Mouse (Mus musculus): Measurements from ENCODE around the gene Stmn3. TPM values are rescaled to one million over a fixed set of nuclear protein-coding genes. Genes with fewer than 3 reads are reported as not detected.
"Not testable (repeated sequence)": the region's sequence is repeated elsewhere in the genome, so short reads cannot be mapped to it uniquely, and the experiment has no call there.

The Stmn3 gene
- polyA plus RNA-seq, 1 experiment: 777 TPM

DNA sequence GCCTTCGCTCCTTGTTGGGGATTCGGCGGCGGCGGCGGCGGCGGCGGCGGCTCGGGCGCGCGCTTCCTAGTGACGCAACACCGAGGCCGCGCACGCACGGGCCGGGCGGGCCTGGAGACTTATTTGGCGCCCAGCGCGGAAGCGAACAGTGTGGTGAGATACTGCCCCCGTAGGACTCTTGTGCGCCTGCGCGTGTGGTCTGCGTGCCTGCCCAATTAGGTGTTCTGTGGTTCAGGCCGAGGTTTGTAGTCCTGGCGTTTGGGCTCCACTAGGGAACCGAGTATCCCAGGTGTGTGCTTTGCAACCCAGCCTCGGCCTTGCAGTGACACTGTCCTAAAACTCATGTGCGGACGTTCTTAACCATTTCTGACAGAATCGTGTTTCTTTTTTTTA is 26.3 kb downstream of the Stmn3 start, which contains the start of gene Gmeb2:
TSS of gene Gmeb2 (minus strand) at position 78 of the 393 bp plus-strand sequence.
- Histone ChIP-seq H3K27ac (ENCODE audit: insufficient read depth, low read length) (peak within 1 kb of the TSS; percentile 94), H3K4me3 (ENCODE audit: insufficient read depth, low read length) (peak within 1 kb of the TSS; percentile 63)
- H3K4me1 ChIP-seq (ENCODE audit: control insufficient read depth, insufficient read depth, low read length): not testable (repeated sequence)
- TF ChIP-seq POLR2A (IDR thresholded peaks at IDR 0.05; ENCODE audit: extremely low read depth, insufficient read depth, low read length): peak; percentile 73; the same call in 1 of the 2 replicates

- TF ChIP-seq POLR2A (IDR thresholded peaks at IDR 0.05; ENCODE audit: extremely low read depth, insufficient read depth, low read length) (0 out of 2 replicates have a peak, but pooled peaks have one; percentile 23), CTCF (IDR thresholded peaks at IDR 0.05; ENCODE audit: extremely low read depth, insufficient read depth, low read length) (no peak)
- peak overlapping the region; percentile 94 for H3K27ac ChIP-seq (ENCODE audit: insufficient read depth, low read length)
- H3K4me1 ChIP-seq (ENCODE audit: control insufficient read depth, insufficient read depth, low read length): peaks cover 6% of the 10 kb centered on the region; the same call in 1 of the 2 replicates
- H3K4me3 ChIP-seq (ENCODE audit: insufficient read depth, low read length): peak overlapping the region; percentile 63
Measured at GRCm38 (mm10) chr2:181287338-181287957, 26.9 kb downstream of the Stmn3 start.

DNA sequence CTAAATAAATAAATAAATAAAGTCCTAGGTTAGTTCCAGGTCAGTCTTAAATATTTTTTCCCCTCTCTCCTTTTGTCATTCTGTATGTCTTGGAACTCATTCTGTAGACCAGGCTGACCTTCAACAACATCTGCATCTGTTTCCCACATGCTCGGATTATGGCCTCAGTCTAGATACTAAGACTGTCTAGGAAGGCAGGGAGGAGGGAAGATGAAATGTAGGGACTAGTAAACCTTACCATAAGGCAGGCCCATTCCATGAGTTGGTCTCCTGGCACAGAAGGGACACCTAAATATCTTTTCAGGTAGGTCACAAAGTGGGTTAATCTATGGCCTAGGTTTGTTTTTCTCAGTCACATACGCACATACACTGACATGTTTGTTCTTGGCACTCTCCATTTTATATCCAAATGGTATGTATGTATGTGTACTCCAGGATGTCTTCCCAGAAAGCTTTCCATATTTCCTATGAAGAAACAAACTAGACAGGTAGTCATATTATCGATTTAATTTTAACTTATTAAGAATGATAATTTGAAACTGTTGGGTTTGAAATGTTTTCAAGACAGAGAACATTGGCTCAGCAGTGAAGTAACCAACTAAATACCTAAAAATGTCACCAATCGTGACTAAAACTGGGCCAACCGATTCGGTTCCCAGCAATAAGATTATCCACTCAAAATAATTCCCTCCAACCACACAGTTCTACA is 27.5 kb downstream of the Stmn3 start:
- TF ChIP-seq CTCF (IDR thresholded peaks at IDR 0.05; ENCODE audit: extremely low read depth, insufficient read depth, low read length): no peak
- TF ChIP-seq POLR2A (IDR thresholded peaks at IDR 0.05; ENCODE audit: extremely low read depth, insufficient read depth, low read length): no peak
- Histone ChIP-seq H3K4me1 (ENCODE audit: control insufficient read depth, insufficient read depth, low read length) (peaks cover 6% of the 10 kb centered on the region; the same call in 1 of the 2 replicates), H3K27ac (ENCODE audit: insufficient read depth, low read length) (peak overlapping the region; percentile 94), H3K4me3 (ENCODE audit: insufficient read depth, low read length) (peak overlapping the region; percentile 63)

GRCm38 (mm10) chr2:181279968-181280367 is 34.3 kb downstream of the Stmn3 start:
- Histone ChIP-seq H3K4me1 (ENCODE audit: control insufficient read depth, insufficient read depth, low read length) (no peaks in the 10 kb centered on the region), H3K4me3 (ENCODE audit: insufficient read depth, low read length) (no peak overlapping the region), H3K27ac (ENCODE audit: insufficient read depth, low read length) (no peak overlapping the region)
- TF ChIP-seq POLR2A (IDR thresholded peaks at IDR 0.05; ENCODE audit: extremely low read depth, insufficient read depth, low read length) (no peak), CTCF (IDR thresholded peaks at IDR 0.05; ENCODE audit: extremely low read depth, insufficient read depth, low read length) (no peak)

DNA sequence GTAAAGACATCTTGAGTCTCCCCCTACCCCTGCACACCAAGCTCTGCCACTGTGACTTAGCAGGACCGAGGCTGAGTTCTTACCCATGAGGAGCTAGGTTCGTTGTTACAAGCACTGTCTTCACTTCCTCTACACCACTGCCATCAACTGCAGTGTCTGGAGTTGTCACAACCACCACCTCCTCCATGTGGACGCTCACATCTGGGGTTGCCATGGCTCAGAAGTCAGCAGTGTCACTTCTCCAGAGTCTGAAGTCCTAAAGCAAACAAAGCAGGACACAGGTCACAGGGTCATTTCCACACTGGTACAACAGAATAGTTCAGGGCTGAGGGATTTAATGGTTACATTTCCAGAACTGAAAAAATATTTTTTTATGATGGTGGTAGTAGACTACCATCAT is 36.4 kb downstream of the Stmn3 start:
- Histone ChIP-seq H3K4me1 (ENCODE audit: control insufficient read depth, insufficient read depth, low read length) (no peaks in the 10 kb centered on the region), H3K4me3 (ENCODE audit: insufficient read depth, low read length) (no peak overlapping the region), H3K27ac (ENCODE audit: insufficient read depth, low read length) (no peak overlapping the region)
- TF ChIP-seq POLR2A (IDR thresholded peaks at IDR 0.05; ENCODE audit: extremely low read depth, insufficient read depth, low read length): no peak
- TF ChIP-seq CTCF (IDR thresholded peaks at IDR 0.05; ENCODE audit: extremely low read depth, insufficient read depth, low read length): no peak

DNA sequence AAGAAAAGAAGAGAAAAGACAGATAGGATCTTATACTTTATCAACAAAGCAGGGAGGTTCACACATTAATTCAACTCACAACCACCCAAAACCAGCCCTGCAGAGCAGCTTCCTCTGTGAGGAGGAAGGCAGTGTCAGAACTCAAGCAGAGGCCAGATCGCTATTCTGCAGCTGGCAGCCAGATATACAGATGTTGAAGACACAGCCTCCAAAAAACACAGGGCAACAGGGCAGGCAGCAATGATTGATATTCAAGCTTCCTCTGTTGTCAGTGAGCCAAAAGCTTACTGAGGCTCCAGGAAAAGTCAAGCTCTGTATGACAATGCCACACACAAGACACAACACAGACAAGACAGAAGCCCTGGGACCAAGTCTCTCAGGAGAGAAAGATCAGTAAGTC is 37.5 kb downstream of the Stmn3 start:
- TF ChIP-seq CTCF (IDR thresholded peaks at IDR 0.05; ENCODE audit: extremely low read depth, insufficient read depth, low read length) (no peak), POLR2A (IDR thresholded peaks at IDR 0.05; ENCODE audit: extremely low read depth, insufficient read depth, low read length) (no peak)
- Histone ChIP-seq H3K4me3 (ENCODE audit: insufficient read depth, low read length) (no peak overlapping the region), H3K27ac (ENCODE audit: insufficient read depth, low read length) (no peak overlapping the region), H3K4me1 (ENCODE audit: control insufficient read depth, insufficient read depth, low read length) (no peaks in the 10 kb centered on the region)

DNA sequence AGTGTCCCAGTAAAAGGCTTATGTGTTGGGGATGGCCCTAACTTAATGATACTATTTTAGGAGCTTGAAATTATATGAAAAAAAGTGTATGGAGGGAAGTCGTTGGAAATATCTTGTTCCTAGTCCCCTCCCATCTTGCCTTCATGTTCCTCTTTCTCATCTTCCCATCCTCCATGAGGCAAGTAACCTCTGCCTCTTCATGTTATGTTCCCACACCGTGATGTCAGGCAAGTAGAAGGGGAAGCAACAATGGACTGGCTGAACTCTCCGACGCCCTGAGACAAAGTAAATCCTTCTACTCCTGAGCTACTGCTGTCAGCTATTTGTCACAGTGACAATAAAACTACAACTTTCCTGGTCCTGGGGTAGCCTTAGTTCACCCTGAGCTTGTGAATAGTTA is 39.7 kb downstream of the Stmn3 start:
- Histone ChIP-seq H3K4me1 (ENCODE audit: control insufficient read depth, insufficient read depth, low read length) (no peaks in the 10 kb centered on the region), H3K27ac (ENCODE audit: insufficient read depth, low read length) (no peak overlapping the region), H3K4me3 (ENCODE audit: insufficient read depth, low read length) (no peak overlapping the region)
- TF ChIP-seq POLR2A (IDR thresholded peaks at IDR 0.05; ENCODE audit: extremely low read depth, insufficient read depth, low read length) (no peak), CTCF (IDR thresholded peaks at IDR 0.05; ENCODE audit: extremely low read depth, insufficient read depth, low read length) (no peak)

DNA sequence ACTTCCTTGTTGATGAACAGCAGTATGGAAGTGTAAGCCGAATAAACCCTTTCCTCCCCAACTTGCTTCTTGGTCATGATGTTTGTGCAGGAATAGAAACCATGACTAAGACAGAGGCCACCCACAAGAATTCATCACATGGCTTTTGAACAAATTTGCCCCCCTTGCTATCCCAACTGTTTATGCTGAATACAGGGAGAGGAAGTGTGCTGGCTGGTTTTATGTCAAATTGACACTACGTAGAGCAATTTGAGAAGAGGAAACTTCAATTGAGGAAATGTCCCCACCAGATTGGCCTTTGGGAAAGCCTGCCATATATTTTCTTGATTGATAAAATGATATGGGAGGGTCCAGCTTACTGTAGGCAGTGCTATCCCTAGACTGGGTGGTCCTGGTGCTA is 40.5 kb downstream of the Stmn3 start:
- Histone ChIP-seq H3K27ac (ENCODE audit: insufficient read depth, low read length) (no peak overlapping the region), H3K4me3 (ENCODE audit: insufficient read depth, low read length) (no peak overlapping the region), H3K4me1 (ENCODE audit: control insufficient read depth, insufficient read depth, low read length) (no peaks in the 10 kb centered on the region)
- TF ChIP-seq POLR2A (IDR thresholded peaks at IDR 0.05; ENCODE audit: extremely low read depth, insufficient read depth, low read length) (no peak), CTCF (IDR thresholded peaks at IDR 0.05; ENCODE audit: extremely low read depth, insufficient read depth, low read length) (no peak)

GRCm38 (mm10) chr2:181272092-181272491 is 42.2 kb downstream of the Stmn3 start:
- TF ChIP-seq CTCF (IDR thresholded peaks at IDR 0.05; ENCODE audit: extremely low read depth, insufficient read depth, low read length): no peak
- TF ChIP-seq POLR2A (IDR thresholded peaks at IDR 0.05; ENCODE audit: extremely low read depth, insufficient read depth, low read length): no peak
- no peak overlapping the region; the same call in 1 of the 2 replicates for H3K27ac ChIP-seq (ENCODE audit: insufficient read depth, low read length)
- H3K4me3 ChIP-seq (ENCODE audit: insufficient read depth, low read length): no peak overlapping the region

DNA sequence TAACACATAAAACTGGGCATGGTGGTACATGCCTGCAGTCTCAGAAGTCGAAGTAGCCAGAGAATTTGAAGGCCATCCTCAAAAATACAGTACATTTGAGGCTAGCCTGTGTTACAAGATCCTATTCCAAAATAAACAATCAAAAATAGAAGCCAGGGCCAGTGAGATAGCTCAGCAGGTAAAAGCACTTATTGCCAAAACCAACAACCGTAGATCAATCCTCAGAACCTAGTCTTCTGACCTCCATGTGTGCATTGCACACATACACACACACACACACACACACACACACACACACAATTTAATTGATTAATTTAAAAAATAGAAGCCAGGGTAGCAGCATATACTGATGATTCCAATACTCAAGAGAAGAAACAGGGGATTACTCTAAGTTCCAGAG is 47.5 kb downstream of the Stmn3 start:
- TF ChIP-seq POLR2A (IDR thresholded peaks at IDR 0.05; ENCODE audit: extremely low read depth, insufficient read depth, low read length): no peak
- TF ChIP-seq CTCF (IDR thresholded peaks at IDR 0.05; ENCODE audit: extremely low read depth, insufficient read depth, low read length): no peak
- no peak overlapping the region for H3K27ac ChIP-seq (ENCODE audit: insufficient read depth, low read length)
- H3K4me1 ChIP-seq (ENCODE audit: control insufficient read depth, insufficient read depth, low read length): no peaks in the 10 kb centered on the region
- H3K4me3 ChIP-seq (ENCODE audit: insufficient read depth, low read length): no peak overlapping the region

More at GRCm38 (mm10) chr2:181272092-181272491, 42.2 kb downstream of the Stmn3 start:
- no peaks in the 10 kb centered on the region for H3K4me1 ChIP-seq (ENCODE audit: control insufficient read depth, insufficient read depth, low read length)

Other genes starting within 250 kb of the Stmn3 start
- gene Kcnq2, start 179.2 kb downstream of the Stmn3 start, polyA plus RNA-seq (2012; rRNA removed): 171 and 180 TPM in 2 replicates
- gene Eef1a2, start 157.5 kb downstream of the Stmn3 start, polyA plus RNA-seq (2012; rRNA removed): 1,125 and 1,195 TPM in 2 replicates
- gene Ppdpf, start 127.3 kb downstream of the Stmn3 start, polyA plus RNA-seq (2012; rRNA removed): 115 and 128 TPM in 2 replicates
- 0.04 and 0.10 TPM in 2 replicates for gene Ptk6, start 111.7 kb downstream of the Stmn3 start, polyA plus RNA-seq (2012; rRNA removed)
- gene Srms, start 101.3 kb downstream of the Stmn3 start, polyA plus RNA-seq (2012; rRNA removed): 0.50 and 0.53 TPM in 2 replicates
- gene Fndc11, start 94.5 kb downstream of the Stmn3 start, polyA plus RNA-seq (2012; rRNA removed): 0.13 TPM in 1 of 2 replicates, not detected in the other
- 3.4 TPM in 2 replicates for gene Helz2, start 72.5 kb downstream of the Stmn3 start, polyA plus RNA-seq (2012; rRNA removed)
- 22.8 and 23.4 TPM in 2 replicates for gene Gmeb2, start 26.5 kb downstream of the Stmn3 start, polyA plus RNA-seq (2012; rRNA removed)
- gene Rtel1, start 5.2 kb upstream of the Stmn3 start, polyA plus RNA-seq (2012; rRNA removed): 55.5 and 62.0 TPM in 2 replicates
- 89.3 and 99.8 TPM in 2 replicates for gene Zgpat, start 50.4 kb upstream of the Stmn3 start, polyA plus RNA-seq (2012; rRNA removed)
- gene Arfrp1, start 50.9 kb upstream of the Stmn3 start, polyA plus RNA-seq (2012; rRNA removed): 70.9 and 72.7 TPM in 2 replicates
- gene Lime1, start 65.6 kb upstream of the Stmn3 start, polyA plus RNA-seq (2012; rRNA removed): 66.5 and 71.4 TPM in 2 replicates
- gene Zbtb46, start 144.9 kb upstream of the Stmn3 start, polyA plus RNA-seq (2012; rRNA removed): 7.5 TPM in 2 replicates
- not detected in 2 replicates for gene Abhd16b, start 178.7 kb upstream of the Stmn3 start, polyA plus RNA-seq (2012; rRNA removed)
- 112 and 120 TPM in 2 replicates for gene Tpd52l2, start 182.6 kb upstream of the Stmn3 start, polyA plus RNA-seq (2012; rRNA removed)
- 167 and 177 TPM in 2 replicates for gene Dnajc5, start 206.0 kb upstream of the Stmn3 start, polyA plus RNA-seq (2012; rRNA removed)

Measured in cortical plate, adult 2 months (tissue).